Mouse (Mus musculus) bone marrow, adult 2 months (tissue): Measurements from ENCODE around the gene Ndrg4.

ENCODE experiments used
- CTCF ChIP-seq: fragments of 200-500 bp; IDR thresholded peaks from 2 replicates; pipeline ENCODE4 v1.5.1; 2011; ENCODE audit warnings: low read length, control low read depth; ENCODE audit not compliant: control insufficient read depth, insufficient read depth
- POLR2A ChIP-seq: fragments of 200-500 bp; IDR thresholded peaks from 2 replicates; pipeline ENCODE4 v1.6.1; 2011; ENCODE audit warnings: low read depth, mild to moderate bottlenecking, control low read depth, low read length, borderline replicate concordance; ENCODE audit not compliant: control insufficient read depth

- TF ChIP-seq CTCF (no peak), POLR2A (no peak)
Measured at GRCm38 (mm10) chr8:95655831-95656230, 20.9 kb upstream of the Ndrg4 start.
